Mouse (Mus musculus) midbrain, embryonic 11.5 days (tissue): ENCODE data around the gene Vcan. TPM values are rescaled to one million over a fixed set of nuclear protein-coding genes. Genes with fewer than 3 reads are reported as not detected.

Source experiments
- ATAC-seq: fragments of 200-750 bp; cut with Nextera tagmentation; 2 replicates; pipeline ENCODE4 v1.8.0; 2017; ENCODE audit warnings: moderate TSS enrichment, moderate library complexity; ENCODE audit not compliant: low FRiP score
- DNase-seq: peaks from one replicate; pipeline ENCODE4 v3.0.0; 2015; ENCODE audit warnings: low spot score; ENCODE audit errors: missing footprints
- H3K27ac ChIP-seq: fragments of 300-500 bp; sonication (generic); 2 replicates; pipeline ENCODE4 v1.5.1; 2014; ENCODE audit warnings: low read depth, low read length
- H3K27me3 ChIP-seq: fragments of 300-500 bp; sonication (generic); 2 replicates; pipeline ENCODE4 v1.6.1; 2014; ENCODE audit warnings: mild to moderate bottlenecking, low read length, moderate library complexity, mixed read lengths; ENCODE audit not compliant: control insufficient read depth, insufficient read depth
- H3K36me3 ChIP-seq: fragments of 300-500 bp; sonication (generic); 2 replicates; pipeline ENCODE4 v1.6.1; 2014; ENCODE audit warnings: mild to moderate bottlenecking, low read length, moderate library complexity, mixed read lengths; ENCODE audit not compliant: control insufficient read depth, insufficient read depth
- H3K4me1 ChIP-seq: fragments of 300-500 bp; sonication (generic); 2 replicates; pipeline ENCODE4 v1.6.1; 2014; ENCODE audit warnings: low read length; ENCODE audit not compliant: control insufficient read depth, insufficient read depth
- H3K4me2 ChIP-seq: fragments of 300-500 bp; sonication (generic); 2 replicates; pipeline ENCODE4 v1.6.1; 2014; ENCODE audit warnings: mild to moderate bottlenecking, moderate library complexity
- H3K4me3 ChIP-seq: fragments of 300-500 bp; sonication (generic); 2 replicates; pipeline ENCODE4 v1.5.1; 2014; ENCODE audit warnings: low read depth, low read length
- H3K9ac ChIP-seq: fragments of 300-500 bp; sonication (generic); 2 replicates; pipeline ENCODE4 v1.6.1; 2014; ENCODE audit warnings: low read length
- H3K9me3 ChIP-seq: fragments of 300-500 bp; sonication (generic); 2 replicates; pipeline ENCODE4 v1.6.1; 2016; ENCODE audit warnings: low read length; ENCODE audit not compliant: control insufficient read depth
- WGBS: fragments of 180-500 bp; shearing (Covaris S2); extraction: QIAGEN DNeasy Blood & Tissue Kit; methylation state at CpG from one replicate; pipeline ENCODE4 v1.1.7; 2014; 5-methylcytosine and 5-hydroxymethylcytosine counted together
- polyA plus RNA-seq: library from polyadenylated mRNA; unstranded; fragments of >200 nt; fragmentation: Nextera tagmentation; extraction: Ambion mirVana; gene quantifications from 2 replicates; pipeline ENCODE4 v1.2.1, GENCODE M21; 2014

The Vcan gene
- polyA plus RNA-seq, 1 experiment from 2014 or later, result 36.8 TPM

DNA sequence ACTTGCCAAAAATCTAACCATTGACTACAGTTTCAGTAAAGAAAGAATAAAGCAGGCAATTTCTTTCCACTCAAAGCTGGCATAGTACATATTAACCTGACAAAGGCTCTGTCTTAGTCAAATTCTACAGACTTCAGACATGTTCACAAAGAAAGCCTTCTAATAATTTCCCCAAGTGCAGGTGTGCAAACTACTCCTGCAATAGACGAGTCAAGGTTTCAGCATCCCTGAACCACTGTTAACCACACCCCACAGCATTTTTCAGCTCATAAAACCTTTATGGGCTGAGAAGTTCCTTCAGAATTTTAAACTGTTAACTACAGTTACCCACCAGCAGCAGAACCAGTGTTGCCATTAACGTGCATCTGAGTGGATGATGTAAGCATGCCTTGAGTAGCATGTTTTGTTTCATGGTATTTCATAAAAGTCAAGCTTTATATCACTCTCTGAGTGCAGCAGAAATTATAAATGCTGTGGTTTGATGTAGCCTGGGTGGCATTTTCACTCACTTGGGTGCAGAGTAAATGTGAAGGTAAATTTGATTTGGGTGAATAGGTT, 42.2 kb downstream of the Vcan start:
- Histone ChIP-seq H3K9me3 (no peaks in the 10 kb centered on the region), H3K4me3 (no peak overlapping the region), H3K4me1 (no peaks in the 10 kb centered on the region), H3K27me3 (no peaks in the 10 kb centered on the region), H3K9ac (no peak overlapping the region), H3K27ac (no peak overlapping the region), H3K4me2 (no peak overlapping the region), H3K36me3 (no peaks in the 10 kb centered on the region; the same call in 1 of the 2 replicates)
- no peak for DNase-seq
- no peak for ATAC-seq
- WGBS, result 94% methylated on average over 2 of the region's 2 CpGs

DNA sequence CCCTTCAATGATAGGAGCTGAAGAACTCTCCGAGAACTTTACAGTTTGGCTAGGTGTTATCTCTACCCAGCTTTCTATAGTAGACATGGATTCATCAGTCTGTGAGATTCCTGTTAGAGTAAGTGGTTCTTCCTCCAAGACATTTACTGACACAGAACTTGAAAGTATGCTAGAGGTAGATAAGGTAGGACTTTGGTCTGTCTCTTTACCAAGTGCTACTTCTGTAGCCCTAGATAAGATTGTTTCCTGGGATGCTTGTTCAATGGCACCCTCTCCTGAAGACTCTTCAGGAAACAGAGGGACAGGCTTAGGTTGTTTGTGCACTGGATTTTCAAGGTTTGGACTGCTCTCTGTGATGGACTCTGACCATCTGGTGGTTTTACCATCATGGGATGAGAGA, 49.7 kb downstream of the Vcan start:
- Histone ChIP-seq H3K27ac (no peak overlapping the region), H3K27me3 (no peaks in the 10 kb centered on the region), H3K9ac (no peak overlapping the region), H3K4me1 (no peaks in the 10 kb centered on the region), H3K4me2 (no peak overlapping the region), H3K36me3 (no peaks in the 10 kb centered on the region), H3K4me3 (no peak overlapping the region), H3K9me3 (no peaks in the 10 kb centered on the region)
- ATAC-seq, result no peak
- 100% methylated on average over 1 of the region's 1 CpGs for WGBS
- no peak for DNase-seq

DNA sequence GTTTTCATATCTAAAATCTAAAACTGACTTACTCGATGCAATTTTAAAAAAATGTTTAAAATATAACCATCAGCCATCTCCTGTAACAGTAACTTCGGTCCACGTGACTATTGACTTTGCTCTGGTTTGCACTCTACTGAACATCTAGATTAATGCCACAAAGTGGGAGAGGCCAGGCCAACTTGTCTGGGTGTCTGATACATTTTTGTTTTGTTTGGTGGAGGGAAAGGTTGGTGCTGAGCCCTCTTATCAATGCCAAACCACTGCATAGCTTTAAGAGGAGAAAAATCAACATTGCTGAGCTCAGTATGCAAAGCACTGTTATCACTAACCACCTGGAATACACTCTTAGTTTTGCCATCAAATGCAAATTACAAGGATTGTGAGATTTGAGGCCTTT, 58.8 kb downstream of the Vcan start:
- Histone ChIP-seq H3K4me1 (no peaks in the 10 kb centered on the region), H3K9ac (no peak overlapping the region), H3K27me3 (no peaks in the 10 kb centered on the region), H3K9me3 (no peaks in the 10 kb centered on the region), H3K27ac (no peak overlapping the region), H3K4me2 (no peak overlapping the region), H3K4me3 (no peak overlapping the region), H3K36me3 (no peaks in the 10 kb centered on the region)
- 89% methylated on average over 3 of the region's 3 CpGs for WGBS
- ATAC-seq, result no peak
- DNase-seq, result no peak

DNA sequence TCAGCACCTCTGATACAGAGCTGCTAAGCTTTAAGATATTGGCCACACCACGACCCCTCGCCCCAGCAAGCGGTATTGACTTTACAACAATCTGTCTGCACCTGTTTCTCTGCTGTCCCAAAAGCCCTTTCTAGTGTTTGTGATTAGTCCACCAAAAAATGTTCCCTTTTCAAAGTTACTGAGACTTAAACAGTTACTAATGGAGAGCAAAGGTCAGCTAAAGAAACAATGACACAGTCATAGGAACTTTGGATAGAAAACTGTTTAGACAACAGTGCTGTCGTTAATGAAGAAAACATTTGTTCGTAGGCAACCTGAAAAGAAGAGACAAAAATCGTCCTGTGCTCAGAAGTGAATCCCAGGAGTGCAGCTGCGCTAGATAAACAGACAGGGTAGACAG, 60.1 kb downstream of the Vcan start:
- Histone ChIP-seq H3K36me3 (no peaks in the 10 kb centered on the region; the same call in 1 of the 2 replicates), H3K9ac (no peak overlapping the region), H3K4me1 (no peaks in the 10 kb centered on the region), H3K27me3 (no peaks in the 10 kb centered on the region), H3K27ac (no peak overlapping the region), H3K4me3 (no peak overlapping the region), H3K9me3 (no peaks in the 10 kb centered on the region), H3K4me2 (no peak overlapping the region)
- ATAC-seq (no peak), DNase-seq (no peak)
- 85% methylated on average over 7 of the region's 7 CpGs for WGBS

DNA sequence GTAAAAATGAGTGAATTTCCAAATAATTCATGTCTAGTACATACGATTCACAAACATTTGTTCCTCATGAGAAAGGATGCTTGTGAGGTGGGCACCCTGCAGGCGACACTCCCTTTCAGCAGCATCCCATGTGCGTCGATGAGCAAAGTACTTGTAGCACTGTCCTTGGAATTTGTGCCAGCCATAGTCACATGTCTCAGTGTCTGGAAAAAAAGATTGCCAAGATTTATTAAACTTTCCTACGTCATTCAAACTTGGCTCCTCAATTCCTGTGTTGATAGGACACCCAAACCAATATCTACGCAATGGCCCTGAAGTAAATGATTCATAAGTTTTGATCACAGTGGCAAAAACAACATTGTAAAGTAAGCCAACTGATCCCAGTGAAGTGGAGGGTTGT, 62.6 kb downstream of the Vcan start:
- no peak overlapping the region for H3K9ac ChIP-seq
- no peaks in the 10 kb centered on the region for H3K4me1 ChIP-seq
- no peak overlapping the region for H3K4me3 ChIP-seq
- no peak overlapping the region for H3K27ac ChIP-seq
- H3K9me3 ChIP-seq, result no peaks in the 10 kb centered on the region
- no peak overlapping the region for H3K4me2 ChIP-seq
- WGBS, result 98% methylated on average over 6 of the region's 6 CpGs
- no peaks in the 10 kb centered on the region for H3K27me3 ChIP-seq
- no peaks in the 10 kb centered on the region; the same call in 1 of the 2 replicates for H3K36me3 ChIP-seq
- DNase-seq (no peak), ATAC-seq (no peak)

DNA sequence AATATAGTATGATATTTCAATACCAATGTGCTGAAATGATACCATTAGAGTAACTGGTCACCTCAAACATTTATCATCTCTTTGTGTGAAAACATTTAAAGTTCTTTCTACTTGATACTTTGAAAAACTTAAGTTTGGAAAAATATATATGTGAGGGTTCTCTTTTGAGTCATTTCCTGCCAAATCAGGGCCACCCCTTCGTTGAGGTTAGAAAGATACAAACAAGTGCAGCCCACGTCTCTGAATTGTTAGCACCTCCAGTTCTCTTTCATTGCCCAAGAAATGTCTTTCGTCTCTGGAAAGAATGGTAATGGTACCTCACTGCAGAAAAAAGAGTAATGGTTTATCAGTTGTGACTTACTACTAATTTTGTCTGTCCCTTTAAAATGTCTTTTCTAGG, 71.8 kb downstream of the Vcan start:
- Histone ChIP-seq H3K9ac (no peak overlapping the region), H3K9me3 (no peaks in the 10 kb centered on the region), H3K27ac (no peak overlapping the region), H3K36me3 (no peaks in the 10 kb centered on the region), H3K27me3 (no peaks in the 10 kb centered on the region), H3K4me1 (no peaks in the 10 kb centered on the region), H3K4me3 (no peak overlapping the region), H3K4me2 (no peak overlapping the region)
- ATAC-seq (no peak), DNase-seq (no peak)
- WGBS, result 83% methylated on average over 3 of the region's 3 CpGs

DNA sequence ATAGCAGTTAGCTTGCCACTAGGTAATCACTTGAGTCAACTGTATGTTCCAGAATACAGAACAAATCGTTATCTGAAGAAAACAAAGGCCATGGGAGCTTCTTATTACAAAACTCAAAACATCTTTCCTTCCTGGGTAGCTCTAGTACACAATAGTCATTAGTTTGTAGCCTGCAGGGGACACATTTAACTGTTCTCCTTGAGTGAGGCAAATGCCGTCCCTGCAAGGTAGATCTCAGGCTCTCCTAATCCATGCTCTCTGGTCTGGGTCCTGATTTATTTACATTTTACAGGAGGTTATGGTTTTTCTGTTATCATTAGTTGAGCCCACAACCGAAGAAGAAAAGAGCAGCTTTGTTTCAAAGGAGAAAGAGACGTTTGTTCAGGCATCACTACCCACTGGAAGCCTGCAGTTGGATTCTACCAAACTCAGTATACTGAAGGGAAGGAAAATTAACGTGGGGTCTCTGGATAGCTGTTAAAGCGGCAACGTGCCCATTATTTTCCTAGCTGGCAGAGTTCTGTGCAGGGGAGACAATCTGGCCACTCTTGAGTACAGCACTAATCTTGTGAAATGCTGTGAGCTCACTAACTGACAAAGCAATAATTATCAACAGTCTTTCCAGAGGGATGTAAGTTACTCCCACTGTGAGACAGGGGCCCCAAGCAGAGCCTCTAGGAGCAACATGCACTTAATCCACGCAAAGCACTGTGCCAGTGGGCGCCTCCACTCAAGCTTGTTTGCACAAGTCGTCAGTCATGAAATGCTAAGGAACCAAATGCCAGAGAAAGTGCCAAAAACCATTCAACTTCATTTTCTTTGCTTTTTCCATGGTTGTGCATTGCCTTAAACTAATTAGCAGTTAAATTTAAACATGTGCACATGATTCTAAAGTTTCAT, 73.1 kb downstream of the Vcan start:
- WGBS, result 67% methylated on average over 10 of the region's 10 CpGs
- H3K9ac ChIP-seq, result no peak overlapping the region
- DNase-seq, result no peak
- no peak overlapping the region for H3K4me2 ChIP-seq
- no peaks in the 10 kb centered on the region for H3K27me3 ChIP-seq
- no peak for ATAC-seq
- H3K4me1 ChIP-seq, result no peaks in the 10 kb centered on the region
- no peak overlapping the region for H3K27ac ChIP-seq
- H3K36me3 ChIP-seq, result no peaks in the 10 kb centered on the region
- no peaks in the 10 kb centered on the region for H3K9me3 ChIP-seq
- H3K4me3 ChIP-seq, result no peak overlapping the region

DNA sequence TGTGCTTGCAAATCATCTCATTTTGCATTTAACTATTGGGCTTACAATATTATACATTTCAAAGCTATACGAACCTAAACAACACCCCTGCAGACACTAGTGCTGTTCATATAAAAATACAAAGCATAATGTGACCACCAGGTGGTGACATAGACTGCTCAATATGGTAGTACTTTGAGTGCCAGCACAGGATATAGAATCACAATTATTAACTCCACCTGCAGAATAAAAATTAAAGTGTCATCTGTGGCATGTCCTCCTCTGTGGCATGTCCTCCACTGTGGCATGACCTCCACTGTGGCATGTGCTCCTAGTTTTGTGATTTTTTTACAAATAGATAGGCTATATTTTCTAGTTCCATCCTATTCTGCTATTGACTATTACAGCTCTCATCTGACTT, 74.2 kb downstream of the Vcan start:
- Histone ChIP-seq H3K4me3 (no peak overlapping the region), H3K4me2 (no peak overlapping the region), H3K4me1 (no peaks in the 10 kb centered on the region), H3K9ac (no peak overlapping the region), H3K27me3 (no peaks in the 10 kb centered on the region), H3K36me3 (no peaks in the 10 kb centered on the region), H3K9me3 (no peaks in the 10 kb centered on the region), H3K27ac (no peak overlapping the region)
- DNase-seq, result peak; percentile 86
- ATAC-seq, result peak; percentile 70
- 91% methylated on average over 1 of the region's 1 CpGs for WGBS

DNA sequence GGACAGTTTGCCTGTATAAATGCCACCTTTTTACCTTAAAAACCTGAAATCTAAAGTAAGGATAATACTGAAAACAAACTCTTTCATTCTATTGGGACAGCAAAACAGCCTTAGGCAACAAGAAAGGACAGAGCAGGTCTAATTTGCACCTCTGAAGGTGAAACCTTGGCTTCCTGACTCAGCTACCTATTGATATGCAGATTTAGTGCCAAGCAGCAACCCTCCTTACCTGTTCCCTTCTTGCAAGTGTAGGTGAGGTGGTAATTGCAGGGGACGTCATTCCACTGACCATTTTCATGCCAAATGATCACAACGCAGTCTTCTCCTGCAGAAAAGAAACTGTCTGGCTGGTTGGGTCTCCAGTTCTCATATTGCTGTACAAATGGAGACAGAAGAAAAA, 80.6 kb downstream of the Vcan start:
- H3K4me3 ChIP-seq, result no peak overlapping the region
- no peak overlapping the region for H3K9ac ChIP-seq
- H3K27ac ChIP-seq, result no peak overlapping the region
- no peaks in the 10 kb centered on the region for H3K9me3 ChIP-seq
- DNase-seq, result no peak
- no peak overlapping the region for H3K4me2 ChIP-seq
- 84% methylated on average over 2 of the region's 2 CpGs for WGBS
- no peak for ATAC-seq
- H3K36me3 ChIP-seq, result no peaks in the 10 kb centered on the region; the same call in 1 of the 2 replicates
- no peaks in the 10 kb centered on the region for H3K4me1 ChIP-seq
- H3K27me3 ChIP-seq, result no peaks in the 10 kb centered on the region
